Mouse (Mus musculus) G1E (cell line): ENCODE results near the gene Med4.

ENCODE experiments used
- CTCF ChIP-seq: IDR thresholded peaks from 2 replicates; pipeline ENCODE4 v1.5.1; 2012; ENCODE audit warnings: low read depth, low read length, inconsistent platforms, mixed read lengths
- GATA1 ChIP-seq: IDR thresholded peaks from 2 replicates; pipeline ENCODE4 v1.6.1; 2012; ENCODE audit warnings: borderline replicate concordance, low read length, inconsistent platforms, mixed read lengths
- GATA2 ChIP-seq: IDR thresholded peaks from 2 replicates; pipeline ENCODE4 v1.6.1; 2012; ENCODE audit warnings: low read depth, low read length, inconsistent platforms, borderline replicate concordance
- POLR2AphosphoS5 ChIP-seq: IDR thresholded peaks from 2 replicates; pipeline ENCODE4 v1.6.1; 2012; ENCODE audit warnings: low read depth, low read length, inconsistent platforms; ENCODE audit not compliant: insufficient replicate concordance
- TAL1 ChIP-seq: conservative IDR thresholded peaks from 2 replicates; pipeline ENCODE4 v1.6.1; 2012; ENCODE audit warnings: low read depth, low read length, inconsistent platforms, mixed read lengths

DNA sequence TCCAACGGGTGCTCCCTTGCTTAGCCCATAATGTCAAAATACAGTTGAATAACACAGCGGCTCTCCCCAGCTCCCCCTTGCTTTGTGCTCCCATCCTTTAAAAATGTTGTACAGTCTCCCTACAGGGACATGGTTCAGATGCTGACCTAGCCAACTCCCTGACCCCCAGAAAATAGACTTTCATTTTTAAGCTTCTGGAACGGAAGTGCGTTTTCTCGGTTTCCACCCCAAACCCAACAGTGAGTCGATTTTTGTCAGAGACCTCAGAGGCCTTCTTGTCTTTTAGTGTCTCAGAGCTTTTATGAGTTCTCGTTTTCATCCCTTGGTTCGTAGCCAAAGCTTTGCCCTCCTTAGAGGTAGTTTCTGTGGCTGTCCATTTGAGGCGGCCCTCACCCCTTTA is 8.5 kb upstream of the Med4 start:
- TF ChIP-seq CTCF (no peak), GATA1 (no peak), GATA2 (no peak), TAL1 (no peak), POLR2AphosphoS5 (no peak)
